Mouse (Mus musculus): ENCODE measurements around the gene Lrrc29. TPM values are rescaled to one million over a fixed set of nuclear protein-coding genes. Genes with fewer than 3 reads are reported as not detected.
A peak's percentile ranks its signal among the peaks of the same experiment; 100 is the strongest.

Lrrc29 gene
- polyA plus RNA-seq, 1 experiment from 2014 or later: 6.2 TPM

- Histone ChIP-seq H3K36me3 (ENCODE audit: control insufficient read depth, insufficient read depth, low read length) (no peaks in the 10 kb centered on the region), H3K4me2 (no peak overlapping the region)
- 82% methylated on average over 14 of the region's 14 CpGs for WGBS
These were observed 30.6 kb upstream of the Lrrc29 start for GRCm38 (mm10) chr8:105356681-105357080.

DNA sequence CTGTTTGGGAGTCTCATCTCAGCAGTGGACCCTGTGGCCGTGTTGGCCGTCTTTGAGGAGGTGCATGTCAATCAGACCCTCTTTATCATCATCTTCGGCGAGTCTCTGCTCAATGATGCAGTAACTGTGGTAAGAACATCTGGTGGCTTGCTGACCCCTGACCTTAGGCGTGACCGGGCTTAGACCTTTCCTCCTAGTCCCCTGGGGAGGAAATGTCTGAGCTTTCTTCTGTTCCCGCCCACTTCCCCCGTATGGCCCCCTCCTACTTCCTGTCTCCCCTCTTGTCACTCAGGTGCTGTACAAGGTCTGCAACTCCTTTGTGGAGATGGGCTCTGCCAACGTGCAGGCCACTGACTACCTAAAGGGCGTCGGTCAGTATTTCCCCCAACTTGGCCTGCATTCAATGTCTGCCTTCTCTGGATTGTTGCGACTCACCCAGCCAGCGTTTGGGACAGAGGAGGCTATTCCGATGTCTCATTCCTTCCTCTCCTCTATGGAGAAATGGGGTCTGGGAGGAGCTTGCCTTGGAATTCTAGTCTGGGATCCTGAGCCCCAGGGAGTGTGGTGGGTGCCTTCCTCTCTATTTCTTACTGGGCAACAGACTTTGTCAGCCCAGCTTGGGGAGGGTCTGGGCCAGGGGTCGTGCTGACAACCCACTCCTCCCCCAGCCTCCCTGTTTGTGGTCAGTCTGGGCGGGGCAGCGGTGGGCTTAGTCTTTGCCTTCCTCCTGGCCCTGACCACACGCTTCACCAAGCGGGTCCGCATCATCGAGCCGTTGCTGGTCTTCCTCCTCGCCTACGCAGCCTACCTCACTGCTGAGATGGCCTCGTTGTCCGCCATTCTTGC, 29.3 kb upstream of the Lrrc29 start:
- 51% methylated on average over 26 of the region's 26 CpGs for WGBS
- peaks cover 9% of the 10 kb centered on the region for H3K27me3 ChIP-seq (replicated peaks; ENCODE audit: control insufficient read depth, insufficient read depth, low read length)
- no peaks in the 10 kb centered on the region for H3K36me3 ChIP-seq (ENCODE audit: control insufficient read depth, insufficient read depth, low read length)
- H3K4me2 ChIP-seq: no peak overlapping the region; the same call in 1 of the 2 replicates
- no peak overlapping the region for H3K4me3 ChIP-seq (ENCODE audit: low read depth, low read length)
- 0 out of 2 replicates have a peak, but pooled peaks cover 4% of the 10 kb centered on the region for H3K4me1 ChIP-seq (replicated peaks; ENCODE audit: control insufficient read depth, insufficient read depth, low read length)
- no peak overlapping the region for H3K27ac ChIP-seq (ENCODE audit: low read depth, low read length)
- H3K9ac ChIP-seq (ENCODE audit: low read depth, low read length): no peak overlapping the region
- ATAC-seq (replicated peaks; ENCODE audit: low FRiP score): no peak
- no peak for DNase-seq (ENCODE audit: low spot score)
- no peaks in the 10 kb centered on the region for H3K9me3 ChIP-seq (ENCODE audit: control insufficient read depth, low read length)

More at GRCm38 (mm10) chr8:105356681-105357080, 30.6 kb upstream of the Lrrc29 start:
- Histone ChIP-seq H3K9ac (ENCODE audit: low read depth, low read length) (no peak overlapping the region), H3K9me3 (ENCODE audit: control insufficient read depth, low read length) (no peaks in the 10 kb centered on the region), H3K27me3 (replicated peaks; ENCODE audit: control insufficient read depth, insufficient read depth, low read length) (no peaks in the 10 kb centered on the region), H3K27ac (ENCODE audit: low read depth, low read length) (no peak overlapping the region), H3K4me3 (ENCODE audit: low read depth, low read length) (no peak overlapping the region), H3K4me1 (replicated peaks; ENCODE audit: control insufficient read depth, insufficient read depth, low read length) (0 out of 2 replicates have a peak, but pooled peaks cover 4% of the 10 kb centered on the region)
- ATAC-seq (replicated peaks; ENCODE audit: low FRiP score) (no peak), DNase-seq (ENCODE audit: low spot score) (no peak)

- H3K27me3 ChIP-seq (replicated peaks; ENCODE audit: control insufficient read depth, insufficient read depth, low read length): peaks cover 17% of the 10 kb centered on the region
- no peaks in the 10 kb centered on the region for H3K36me3 ChIP-seq (ENCODE audit: control insufficient read depth, insufficient read depth, low read length)
- WGBS: 88% methylated on average over 4 of the region's 4 CpGs
- H3K9me3 ChIP-seq (ENCODE audit: control insufficient read depth, low read length): no peaks in the 10 kb centered on the region
- H3K4me3 ChIP-seq (ENCODE audit: low read depth, low read length): no peak overlapping the region
- DNase-seq (ENCODE audit: low spot score) (no peak), ATAC-seq (replicated peaks; ENCODE audit: low FRiP score) (no peak)
- no peak overlapping the region for H3K4me2 ChIP-seq
- H3K27ac ChIP-seq (ENCODE audit: low read depth, low read length): no peak overlapping the region
- H3K4me1 ChIP-seq (replicated peaks; ENCODE audit: control insufficient read depth, insufficient read depth, low read length): 0 out of 2 replicates have a peak, but pooled peaks cover 4% of the 10 kb centered on the region
- no peak overlapping the region for H3K9ac ChIP-seq (ENCODE audit: low read depth, low read length)
These were observed 28.5 kb upstream of the Lrrc29 start for GRCm38 (mm10) chr8:105354549-105354948.

- H3K4me1 ChIP-seq (replicated peaks; ENCODE audit: control insufficient read depth, insufficient read depth, low read length): peaks cover 11% of the 10 kb centered on the region
- H3K9me3 ChIP-seq (ENCODE audit: control insufficient read depth, low read length): no peaks in the 10 kb centered on the region
- peaks cover 26% of the 10 kb centered on the region for H3K27me3 ChIP-seq (replicated peaks; ENCODE audit: control insufficient read depth, insufficient read depth, low read length)
- WGBS: 83% methylated on average over 8 of the region's 8 CpGs
- H3K27ac ChIP-seq (ENCODE audit: low read depth, low read length): no peak overlapping the region
- no peak for DNase-seq (ENCODE audit: low spot score)
- no peak overlapping the region for H3K4me2 ChIP-seq
- no peaks in the 10 kb centered on the region for H3K36me3 ChIP-seq (ENCODE audit: control insufficient read depth, insufficient read depth, low read length)
- H3K9ac ChIP-seq (ENCODE audit: low read depth, low read length): no peak overlapping the region
- ATAC-seq (replicated peaks; ENCODE audit: low FRiP score): no peak
- no peak overlapping the region for H3K4me3 ChIP-seq (ENCODE audit: low read depth, low read length)
These were observed 27.6 kb upstream of the Lrrc29 start for GRCm38 (mm10) chr8:105353583-105354135.

- Histone ChIP-seq H3K27me3 (replicated peaks; ENCODE audit: control insufficient read depth, insufficient read depth, low read length) (peaks cover 29% of the 10 kb centered on the region), H3K4me1 (replicated peaks; ENCODE audit: control insufficient read depth, insufficient read depth, low read length) (peaks cover 23% of the 10 kb centered on the region), H3K4me2 (peak overlapping the region; percentile 83; the same call in 1 of the 2 replicates), H3K36me3 (ENCODE audit: control insufficient read depth, insufficient read depth, low read length) (no peaks in the 10 kb centered on the region), H3K9me3 (ENCODE audit: control insufficient read depth, low read length) (no peaks in the 10 kb centered on the region), H3K4me3 (ENCODE audit: low read depth, low read length) (no peak overlapping the region), H3K9ac (ENCODE audit: low read depth, low read length) (no peak overlapping the region), H3K27ac (ENCODE audit: low read depth, low read length) (no peak overlapping the region)
- ATAC-seq (replicated peaks; ENCODE audit: low FRiP score) (no peak), DNase-seq (ENCODE audit: low spot score) (no peak)
- WGBS: 47% methylated on average over 7 of the region's 7 CpGs
These were observed 24.1 kb upstream of the Lrrc29 start for GRCm38 (mm10) chr8:105350186-105350585.

- 2% methylated on average over 45 of the region's 48 CpGs for WGBS
- no peak for DNase-seq (ENCODE audit: low spot score)
- peak overlapping the region; percentile 43 for H3K9ac ChIP-seq (ENCODE audit: low read depth, low read length)
These were observed 23.2 kb upstream of the Lrrc29 start for GRCm38 (mm10) chr8:105349096-105349771.

DNA sequence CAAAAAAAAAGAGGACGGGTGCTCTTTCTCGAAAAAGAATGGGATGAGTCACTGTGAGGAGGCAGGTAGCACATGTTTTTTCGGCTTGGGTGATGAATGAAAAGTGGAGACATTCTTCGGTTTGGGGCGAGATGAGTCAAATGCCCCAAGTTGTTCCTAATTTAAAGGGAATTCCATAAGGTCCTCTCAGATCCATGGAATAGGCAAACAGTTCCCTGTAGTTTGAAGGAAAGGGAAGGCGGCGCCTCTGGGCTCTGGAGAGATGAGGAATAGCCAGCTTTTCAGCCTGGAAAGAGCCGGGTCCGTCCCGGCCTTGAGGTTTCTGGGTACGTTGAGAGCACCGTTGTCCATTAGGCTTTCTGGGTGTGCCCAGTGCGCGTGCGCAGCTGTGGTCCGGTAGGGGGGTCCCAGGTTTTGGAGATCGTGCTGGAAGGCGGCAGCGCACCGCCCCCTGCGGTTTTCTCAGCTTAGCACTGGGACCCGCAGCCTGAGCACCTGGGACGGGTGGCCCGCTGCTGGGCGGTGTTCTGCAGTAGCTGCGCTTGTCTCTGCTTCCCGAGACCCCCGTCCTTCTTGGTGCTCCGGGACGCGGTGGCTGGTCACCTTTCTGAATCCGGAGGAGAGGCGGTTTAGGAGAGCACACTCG, 22.5 kb upstream of the Lrrc29 start, which contains the start of gene Slc9a5:
TSS of gene Slc9a5 (plus strand) at position 394 of the 646 bp plus-strand sequence.
- H3K4me1 ChIP-seq (replicated peaks; ENCODE audit: control insufficient read depth, insufficient read depth, low read length): peaks cover 26% of the 10 kb centered on the region

More at GRCm38 (mm10) chr8:105349096-105349771, 23.2 kb upstream of the Lrrc29 start:
- H3K4me3 ChIP-seq (ENCODE audit: low read depth, low read length): peak overlapping the region; percentile 57
- H3K4me2 ChIP-seq: peak overlapping the region; percentile 83
- H3K36me3 ChIP-seq (ENCODE audit: control insufficient read depth, insufficient read depth, low read length): no peaks in the 10 kb centered on the region
- no peaks in the 10 kb centered on the region for H3K9me3 ChIP-seq (ENCODE audit: control insufficient read depth, low read length)
- H3K4me1 ChIP-seq (replicated peaks; ENCODE audit: control insufficient read depth, insufficient read depth, low read length): peaks cover 26% of the 10 kb centered on the region
- peaks cover 29% of the 10 kb centered on the region for H3K27me3 ChIP-seq (replicated peaks; ENCODE audit: control insufficient read depth, insufficient read depth, low read length)
- no peak overlapping the region for H3K27ac ChIP-seq (ENCODE audit: low read depth, low read length)
- ATAC-seq (replicated peaks; ENCODE audit: low FRiP score): no peak

More for the DNA sequence above, 22.5 kb upstream of the Lrrc29 start, which contains the start of gene Slc9a5:
- Histone ChIP-seq H3K27ac (ENCODE audit: low read depth, low read length) (peak within 1 kb of the TSS; percentile 17), H3K9me3 (ENCODE audit: control insufficient read depth, low read length) (no peaks in the 10 kb centered on the region), H3K36me3 (ENCODE audit: control insufficient read depth, insufficient read depth, low read length) (no peaks in the 10 kb centered on the region), H3K27me3 (replicated peaks; ENCODE audit: control insufficient read depth, insufficient read depth, low read length) (peaks cover 29% of the 10 kb centered on the region), H3K9ac (ENCODE audit: low read depth, low read length) (peak within 1 kb of the TSS; percentile 49), H3K4me2 (peak within 1 kb of the TSS; percentile 83), H3K4me3 (ENCODE audit: low read depth, low read length) (peak within 1 kb of the TSS; percentile 57)
- peak; percentile 64 for DNase-seq (ENCODE audit: low spot score)
- under 1% methylated on average over 34 of the region's 34 CpGs for WGBS
- no peak for ATAC-seq (replicated peaks; ENCODE audit: low FRiP score)

All from liver, embryonic 11.5 days (tissue).